Mouse (Mus musculus) liver, postnatal 0 days (tissue): ENCODE data around the gene Pp2d1.

Experiments used
- CTCF ChIP-seq: sonication (generic); IDR thresholded peaks from 2 replicates; pipeline ENCODE4 v1.5.1; 2016; ENCODE audit warnings: antibody characterized with exemption, low read depth
- EP300 ChIP-seq: IDR thresholded peaks from 2 replicates; pipeline ENCODE4 v1.6.1; 2016; ENCODE audit warnings: antibody characterized with exemption, low read depth, mild to moderate bottlenecking

DNA sequence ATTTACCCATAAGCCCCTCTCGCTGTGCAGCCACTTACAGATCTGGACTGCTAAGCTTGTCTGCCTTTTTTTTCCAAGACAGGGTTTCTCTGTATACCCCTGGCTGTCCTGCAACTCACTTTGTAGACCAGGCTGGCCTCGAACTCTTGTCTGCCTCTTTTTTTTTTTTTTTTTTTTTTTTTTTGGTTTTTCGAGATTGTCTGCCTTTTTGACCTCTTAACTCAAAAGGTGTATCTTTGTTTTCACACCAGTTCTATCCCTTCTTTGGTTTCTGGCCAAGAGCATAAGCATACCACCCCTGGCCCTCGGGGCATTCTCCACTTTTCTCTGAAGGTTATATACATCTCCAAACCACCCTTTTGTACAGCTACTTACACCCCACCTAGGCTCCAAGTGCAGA is 25.6 kb upstream of the Pp2d1 start:
- TF ChIP-seq CTCF = no peak
- TF ChIP-seq EP300 = no peak
